Comparison of ENCODE assay signal across 25 mouse cellular contexts in the genomic region with DNA sequence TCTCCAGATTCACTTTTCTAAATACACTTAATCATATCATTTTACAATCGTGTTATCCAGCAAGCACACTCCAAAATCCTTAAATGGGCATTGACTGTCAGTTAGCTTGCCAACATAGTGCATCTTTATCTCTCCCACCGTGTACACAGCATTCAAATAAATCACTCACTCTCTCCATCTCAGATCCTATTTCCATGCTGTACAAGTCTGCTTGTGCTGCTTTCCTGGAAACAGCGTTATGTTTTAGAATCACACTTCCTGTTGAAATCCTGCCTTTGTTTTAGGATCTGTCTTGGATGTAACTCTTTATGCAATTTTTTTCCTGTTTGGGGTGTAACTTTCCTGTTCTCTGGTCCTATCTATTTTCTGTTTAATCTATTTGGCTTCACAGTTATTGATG. TPM values are rescaled to one million over a fixed set of nuclear protein-coding genes. Genes with fewer than 3 reads are reported as not detected.
DNase-seq lines count a peak whose midpoint lies in the region; ATAC-seq and TF ChIP-seq lines count a peak whose summit lies in the region.
"Had no signal": no experiment of that assay in that cellular context is flagged by ENCODE, and none has a peak within 500 bp of the region (broad histone marks: within the 10 kb centered on the region; RNA-seq: fewer than 3 reads in every experiment).

No protein-coding gene starts in this region.

- no peaks in the 10 kb centered on the region for H3K27me3 ChIP-seq in lung, embryonic 14.5 days (ENCODE audit: insufficient read depth, low read length)
- no peaks in the 10 kb centered on the region for H3K27me3 ChIP-seq in lung, embryonic 16.5 days (ENCODE audit: control insufficient read depth, insufficient read depth, low read depth, low read length)
- no peaks in the 10 kb centered on the region for H3K27me3 ChIP-seq in liver, embryonic 12.5 days (replicated peaks)
- H3K27me3 ChIP-seq: embryonic facial prominence, embryonic 13.5 days; embryonic facial prominence, embryonic 15.5 days; forebrain, embryonic 12.5 days had no signal

- no peak overlapping the region for H3K4me2 ChIP-seq in lung, embryonic 14.5 days
- H3K4me2 ChIP-seq in lung, embryonic 16.5 days (ENCODE audit: low read depth, low read length), result no peak overlapping the region
- H3K4me2 ChIP-seq in liver, embryonic 12.5 days, result no peak overlapping the region
- H3K4me2 ChIP-seq: embryonic facial prominence, embryonic 13.5 days; embryonic facial prominence, embryonic 15.5 days; forebrain, embryonic 12.5 days had no signal

- H3K4me1 ChIP-seq in lung, embryonic 14.5 days (ENCODE audit: insufficient read depth), result no peaks in the 10 kb centered on the region
- no peaks in the 10 kb centered on the region for H3K4me1 ChIP-seq in lung, embryonic 16.5 days (replicated peaks; ENCODE audit: control insufficient read depth, insufficient read depth, low read length)
- H3K4me1 ChIP-seq in liver, embryonic 12.5 days, result no peaks in the 10 kb centered on the region
- H3K4me1 ChIP-seq: embryonic facial prominence, embryonic 13.5 days; embryonic facial prominence, embryonic 15.5 days; forebrain, embryonic 10.5 days; forebrain, embryonic 12.5 days had no signal

- no peak for TF ChIP-seq CTCF in lung, embryonic 14.5 days (IDR thresholded peaks at IDR 0.05; ENCODE audit: low read depth)

- 0 out of 2 replicates have a peak, but pooled peaks cover 4% of the 10 kb centered on the region for H3K9me3 ChIP-seq in lung, embryonic 14.5 days (ENCODE audit: low read depth, low read length)
- H3K9me3 ChIP-seq in lung, embryonic 16.5 days (ENCODE audit: control insufficient read depth, low read length), result no peaks in the 10 kb centered on the region
- H3K9me3 ChIP-seq in liver, embryonic 12.5 days (replicated peaks), result no peaks in the 10 kb centered on the region
- H3K9me3 ChIP-seq: embryonic facial prominence, embryonic 15.5 days; forebrain, embryonic 10.5 days had no signal

- 46% methylated on average over 3 of the region's 3 CpGs for WGBS in lung, embryonic 14.5 days
- WGBS in lung, embryonic 16.5 days, result 37% methylated on average over 3 of the region's 3 CpGs
- 42% methylated on average over 3 of the region's 3 CpGs for WGBS in liver, embryonic 12.5 days (ENCODE audit: insufficient replicate concordance)

- H3K9ac ChIP-seq in lung, embryonic 14.5 days, result no peak overlapping the region
- no peak overlapping the region for H3K9ac ChIP-seq in lung, embryonic 16.5 days (ENCODE audit: low read length)
- no peak overlapping the region for H3K9ac ChIP-seq in liver, embryonic 12.5 days
- H3K9ac ChIP-seq: embryonic facial prominence, embryonic 13.5 days; embryonic facial prominence, embryonic 15.5 days; forebrain, embryonic 12.5 days had no signal

- no peak for ATAC-seq in lung, embryonic 14.5 days (ENCODE audit: insufficient read depth)
- peak; percentile 45; the same call in 1 of the 2 replicates for ATAC-seq in lung, embryonic 16.5 days (ENCODE audit: low read depth)
- ATAC-seq in liver, embryonic 12.5 days, result no peak
- ATAC-seq: forebrain, embryonic 14.5 days had no signal

- no peak overlapping the region for H3K27ac ChIP-seq in lung, embryonic 14.5 days (ENCODE audit: low read depth)
- H3K27ac ChIP-seq in lung, embryonic 16.5 days (ENCODE audit: low read length), result peak overlapping the region; percentile 36
- H3K27ac ChIP-seq in liver, embryonic 12.5 days, result no peak overlapping the region
- H3K27ac ChIP-seq: embryonic facial prominence, embryonic 13.5 days; embryonic facial prominence, embryonic 15.5 days; forebrain, embryonic 10.5 days; forebrain, embryonic 12.5 days had no signal

- no peaks in the 10 kb centered on the region for H3K36me3 ChIP-seq in lung, embryonic 14.5 days (ENCODE audit: insufficient read depth)
- H3K36me3 ChIP-seq in lung, embryonic 16.5 days (ENCODE audit: control insufficient read depth, insufficient read depth, low read length), result no peaks in the 10 kb centered on the region
- H3K36me3 ChIP-seq in liver, embryonic 12.5 days, result no peaks in the 10 kb centered on the region
- H3K36me3 ChIP-seq: embryonic facial prominence, embryonic 13.5 days; embryonic facial prominence, embryonic 15.5 days; forebrain, embryonic 10.5 days; forebrain, embryonic 12.5 days had no signal

- DNase-seq in lung, embryonic 14.5 days, result peak; percentile 34
- no peak for DNase-seq in lung, postnatal 14 days
- no peak for DNase-seq in lung, postnatal 4 days
- peak; percentile 29 for DNase-seq in lung, postnatal 10 days
- DNase-seq in lung, postnatal 25 days (ENCODE audit: low spot score), result peak; percentile 54
- no peak for DNase-seq in kidney, postnatal 25 days
- DNase-seq: adrenal gland, adult 2 months; adrenal gland, postnatal 10 days; adrenal gland, postnatal 25 days; cerebellum, adult 11 months; cerebellum, adult 18-20 months; cerebellum, adult 8-10 months; cerebellum, adult 9-11 months; cerebellum, postnatal 14 days; cerebellum, postnatal 36 days; embryo, embryonic 11 days had no signal

- H3K4me3 ChIP-seq in lung, embryonic 14.5 days (ENCODE audit: low read depth, low read length), result no peak overlapping the region
- H3K4me3 ChIP-seq in lung, embryonic 16.5 days (ENCODE audit: low read length), result no peak overlapping the region
- no peak overlapping the region for H3K4me3 ChIP-seq in liver, embryonic 12.5 days
- H3K4me3 ChIP-seq: embryonic facial prominence, embryonic 13.5 days; embryonic facial prominence, embryonic 15.5 days; erythroblast, embryonic 14.5 days; forebrain, embryonic 10.5 days; forebrain, embryonic 12.5 days had no signal

RNA-seq across cellular contexts. Expression of gene Scn3b, which starts 16.6 kb away (rescaled TPM):
- 2.9 and 4.4 TPM in 2 replicates for polyA plus RNA-seq in lung, embryonic 14.5 days (2014; fragmentation: Nextera tagmentation; extraction: Ambion mirVana)
- 9.1 and 11.3 TPM in 2 replicates for polyA plus RNA-seq in lung, embryonic 16.5 days (2015; fragmentation: Nextera tagmentation; extraction: Ambion mirVana)
- polyA plus RNA-seq in liver, embryonic 12.5 days (2016; fragmentation: Nextera tagmentation; extraction: Ambion mirVana), result 0.12 and 0.55 TPM in 2 replicates
- polyA plus RNA-seq: C2C12; erythroblast, embryonic 14.5 days had no signal

Comparison
In these comparisons a context has a peak if more than half of its experiments do, and no peak if none do; other contexts are left out.
1. DNase-seq: peak in lung, embryonic 14.5 days (single experiment), lung, postnatal 10 days (single experiment) and lung, postnatal 25 days (single experiment); none in lung, postnatal 14 days (single experiment), lung, postnatal 4 days (0 of 2) and kidney, postnatal 25 days (0 of 2).